Mouse (Mus musculus): ENCODE data around the gene Gpr146.

Gpr146 gene

GRCm38 (mm10) chr5:139429818-139430341 is 52.4 kb downstream of the Gpr146 start:
- peak in 1 of 2 experiments; percentile 53 for DNase-seq (ENCODE audit: low spot score in 2 of 2)

- no peak for DNase-seq (ENCODE audit: low spot score in 2 of 2)
Measured at GRCm38 (mm10) chr5:139432333-139432732, 54.8 kb downstream of the Gpr146 start.

GRCm38 (mm10) chr5:139432747-139433508 is 55.4 kb downstream of the Gpr146 start:
- DNase-seq (ENCODE audit: low spot score in 2 of 2), result no peak

- DNase-seq (ENCODE audit: low spot score in 2 of 2), result no peak
Measured at GRCm38 (mm10) chr5:139433842-139434568, 56.5 kb downstream of the Gpr146 start.

GRCm38 (mm10) chr5:139434940-139435339 is 57.4 kb downstream of the Gpr146 start:
- DNase-seq (ENCODE audit: low spot score in 2 of 2), result peak; percentile 68 to 85

GRCm38 (mm10) chr5:139437769-139438168 is 60.3 kb downstream of the Gpr146 start:
- no peak for DNase-seq (ENCODE audit: low spot score in 2 of 2)

- no peak for DNase-seq (ENCODE audit: low spot score in 2 of 2)
Measured at GRCm38 (mm10) chr5:139438440-139438839, 60.9 kb downstream of the Gpr146 start.

GRCm38 (mm10) chr5:139440451-139440850 is 63.0 kb downstream of the Gpr146 start:
- no peak for DNase-seq (ENCODE audit: low spot score in 2 of 2)

GRCm38 (mm10) chr5:139440926-139441725 is 63.6 kb downstream of the Gpr146 start:
- DNase-seq (ENCODE audit: low spot score in 2 of 2), result no peak

GRCm38 (mm10) chr5:139441726-139442018 is 64.2 kb downstream of the Gpr146 start:
- DNase-seq (ENCODE audit: low spot score in 2 of 2), result no peak

GRCm38 (mm10) chr5:139442428-139442827 is 64.9 kb downstream of the Gpr146 start:
- no peak for DNase-seq (ENCODE audit: low spot score in 2 of 2)

GRCm38 (mm10) chr5:139442962-139443361 is 65.5 kb downstream of the Gpr146 start:
- no peak for DNase-seq (ENCODE audit: low spot score in 2 of 2)

- DNase-seq (ENCODE audit: low spot score in 2 of 2), result no peak
Measured at GRCm38 (mm10) chr5:139445258-139445657, 67.8 kb downstream of the Gpr146 start.
